Mouse (Mus musculus) kidney, postnatal 10 days (tissue): ENCODE measurements around the gene Slc39a13.
A peak's percentile ranks its signal among the peaks of the same experiment; 100 is the strongest.
"Not testable (repeated sequence)": the region's sequence is repeated elsewhere in the genome, so short reads cannot be mapped to it uniquely, and the experiment has no call there.

Experiments
- DNase-seq: peaks from one replicate; pipeline ENCODE4 v3.0.0; 2021; ENCODE audit warnings: mixed read lengths

Gene Slc39a13

GRCm38 (mm10) chr2:91064211-91064610 is 6.0 kb downstream of the Slc39a13 start:
- no peak for DNase-seq

DNA sequence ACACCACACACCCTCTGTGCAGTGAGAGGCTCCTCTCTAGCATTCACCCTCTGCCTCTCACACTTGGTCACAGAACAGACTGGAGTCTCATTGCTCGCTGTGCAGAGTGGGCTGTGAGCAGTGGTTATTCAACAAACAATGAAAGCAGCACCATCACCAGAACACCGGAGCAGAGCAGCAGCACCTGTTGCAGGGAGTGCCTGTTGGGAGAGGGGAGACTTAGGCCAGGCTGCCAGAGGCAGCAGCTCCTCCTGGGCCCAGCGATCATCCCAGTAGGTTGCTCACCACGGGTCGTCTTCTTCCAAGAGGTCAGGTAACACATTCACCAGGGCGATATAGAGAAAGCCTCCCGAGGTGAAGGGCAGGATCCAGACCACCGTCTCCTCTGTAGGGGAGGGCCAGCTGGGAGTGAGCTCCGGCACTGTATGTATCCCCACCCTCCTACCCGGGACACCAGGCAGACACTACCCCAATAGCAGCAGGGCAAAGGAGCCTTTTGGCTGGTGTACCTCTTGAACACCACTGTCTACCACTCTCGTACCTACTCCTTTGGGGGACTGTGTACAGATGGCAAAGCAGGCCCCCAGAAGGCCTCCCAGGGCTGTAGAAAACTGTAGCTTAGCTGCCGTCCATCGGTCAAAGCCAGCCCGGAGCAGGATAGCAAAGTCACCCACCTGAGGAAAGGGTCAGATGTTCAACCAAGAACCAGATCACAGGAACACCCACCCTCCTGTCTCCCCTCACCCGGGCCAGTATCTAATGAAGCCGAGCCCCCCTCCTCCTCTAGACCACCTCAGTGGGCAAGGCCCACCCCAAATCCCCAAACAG is 7.2 kb downstream of the Slc39a13 start:
- no peak for DNase-seq

- peak; percentile 83 for DNase-seq
These were observed 8.3 kb downstream of the Slc39a13 start for GRCm38 (mm10) chr2:91061849-91062481.

DNA sequence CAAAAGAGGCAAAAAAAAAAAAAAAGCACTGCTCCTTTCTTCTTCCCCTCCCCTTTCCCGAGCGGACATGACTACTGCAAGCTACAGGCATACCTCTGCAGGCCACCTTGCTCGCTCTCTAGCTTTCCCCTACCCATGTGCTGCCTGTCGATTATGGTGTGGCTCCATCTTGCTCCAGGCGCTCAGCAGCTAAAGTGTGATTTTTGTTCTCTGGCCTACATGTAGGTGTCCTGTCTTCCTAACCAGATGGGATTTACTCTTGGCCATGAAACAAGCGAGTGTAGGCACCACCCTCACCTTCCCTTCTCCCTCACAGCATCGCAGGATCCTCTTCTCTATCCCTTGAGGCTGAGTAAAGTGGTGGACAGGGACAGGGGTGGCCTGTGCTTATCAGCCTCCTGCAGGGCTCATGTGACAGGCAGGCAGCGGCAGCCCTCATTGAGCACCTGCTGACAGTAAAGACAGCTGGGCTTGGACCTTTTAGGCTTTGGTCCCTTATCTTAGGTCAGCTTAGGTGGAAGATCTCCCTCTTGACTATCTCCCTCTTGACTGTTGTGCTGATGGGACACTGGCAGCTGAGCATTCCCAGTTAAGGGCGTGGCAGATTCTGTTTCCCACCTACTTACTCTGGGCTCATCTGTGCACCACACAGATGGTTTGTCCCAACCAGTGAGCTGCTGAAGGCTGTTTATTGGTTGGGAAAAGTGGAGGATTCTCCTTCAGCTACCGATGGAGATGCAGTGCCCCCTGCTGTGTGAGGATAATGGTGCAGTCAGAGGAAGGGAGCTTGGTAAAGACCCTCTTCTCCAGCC is 9.5 kb downstream of the Slc39a13 start:
- DNase-seq = peak; percentile 73

DNA sequence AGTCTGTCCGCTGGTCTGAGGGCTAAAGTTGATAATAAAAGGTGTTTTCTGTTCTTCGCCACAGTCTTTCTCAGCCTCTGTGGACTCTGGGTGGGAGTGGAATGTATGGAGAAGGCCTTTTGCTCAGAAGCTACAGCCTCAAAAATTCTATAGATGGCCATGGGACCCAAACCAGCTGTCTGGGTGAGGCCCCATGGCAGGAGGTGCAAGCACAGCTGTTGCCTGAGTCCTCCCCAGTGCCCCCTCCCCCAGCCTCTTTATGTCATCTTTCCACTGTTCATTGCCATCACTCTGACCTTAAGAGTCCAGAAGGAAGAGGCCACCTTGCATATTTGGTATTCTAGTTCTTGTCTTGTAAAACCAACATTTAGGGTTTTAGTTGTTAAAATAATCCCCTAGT is 10.8 kb downstream of the Slc39a13 start:
- no peak for DNase-seq

DNA sequence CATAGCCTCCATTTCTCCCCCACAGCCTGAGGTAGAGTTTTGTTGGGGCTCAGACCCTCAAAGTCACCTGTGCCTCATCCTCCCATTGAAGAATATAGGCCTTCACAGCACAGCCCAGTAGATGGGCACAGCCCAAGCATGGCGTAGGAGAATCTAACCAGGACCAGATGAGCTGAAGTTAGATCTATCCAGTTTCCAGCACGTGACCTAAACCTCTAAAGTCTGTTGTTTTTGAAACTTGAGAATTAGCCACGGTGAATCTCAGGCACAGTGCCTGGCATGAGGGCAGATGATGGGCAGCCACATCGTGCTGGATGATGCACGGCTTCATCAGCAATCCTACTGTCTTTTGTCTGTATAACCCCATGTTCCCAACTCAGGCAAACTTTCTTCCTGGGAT is 11.8 kb downstream of the Slc39a13 start:
- no peak for DNase-seq

- peak; percentile 99 for DNase-seq
These were observed 16.3 kb downstream of the Slc39a13 start, which contains the start of gene Psmc3 for GRCm38 (mm10) chr2:91053934-91054382. Gene Psmc3 (plus strand): TSS chr2:91054009.

- DNase-seq = no peak
These were observed 16.9 kb downstream of the Slc39a13 start for GRCm38 (mm10) chr2:91053181-91053933.

DNA sequence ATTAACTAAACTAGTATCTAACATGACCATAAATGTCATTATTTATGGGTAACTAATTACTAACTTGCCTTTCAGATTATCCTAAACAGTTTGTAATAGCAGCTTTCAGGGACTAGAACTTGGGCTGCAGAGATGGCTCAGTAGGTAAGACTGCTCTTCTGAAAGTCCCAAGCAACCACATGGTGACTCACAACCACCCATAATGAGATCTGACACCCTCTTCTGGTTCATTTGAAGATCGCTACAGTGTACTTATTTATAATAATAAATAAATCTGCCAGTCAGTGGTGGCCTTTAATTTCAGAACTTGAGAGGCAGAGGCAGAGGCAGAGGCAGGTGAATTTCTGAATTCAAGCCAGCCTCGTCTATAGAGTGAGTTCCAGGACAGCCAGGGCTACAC is 17.5 kb downstream of the Slc39a13 start:
- DNase-seq = no peak

GRCm38 (mm10) chr2:91051917-91052316 is 18.3 kb downstream of the Slc39a13 start:
- no peak for DNase-seq

- no peak for DNase-seq
These were observed 22.9 kb downstream of the Slc39a13 start for GRCm38 (mm10) chr2:91047359-91047758.

DNA sequence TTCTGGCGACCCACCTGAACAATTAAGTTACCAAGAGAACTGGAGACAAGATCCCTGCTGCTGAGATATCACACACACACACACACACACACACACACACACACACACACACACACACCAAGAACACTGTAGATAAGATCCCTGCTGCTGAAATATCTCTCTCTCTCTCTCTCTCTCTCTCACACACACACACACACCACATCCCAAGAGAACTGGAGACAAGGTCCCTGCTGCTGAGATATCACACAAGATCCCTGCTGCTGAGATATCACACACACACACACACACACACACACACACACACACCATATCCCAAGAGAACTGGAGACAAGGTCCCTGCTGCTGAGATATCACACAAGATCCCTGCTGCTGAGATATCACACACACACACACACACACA is 24.4 kb downstream of the Slc39a13 start:
- not testable (repeated sequence) for DNase-seq

GRCm38 (mm10) chr2:91044727-91045126 is 25.5 kb downstream of the Slc39a13 start:
- no peak for DNase-seq

GRCm38 (mm10) chr2:91042651-91043398 is 27.4 kb downstream of the Slc39a13 start:
- DNase-seq = no peak

- no peak for DNase-seq
These were observed 28.4 kb downstream of the Slc39a13 start for GRCm38 (mm10) chr2:91041786-91042185.

- peak; percentile 63 for DNase-seq
These were observed 34.8 kb downstream of the Slc39a13 start, which contains the start of gene Rapsn for GRCm38 (mm10) chr2:91035385-91035784. Gene Rapsn (plus strand): TSS chr2:91035620.

DNA sequence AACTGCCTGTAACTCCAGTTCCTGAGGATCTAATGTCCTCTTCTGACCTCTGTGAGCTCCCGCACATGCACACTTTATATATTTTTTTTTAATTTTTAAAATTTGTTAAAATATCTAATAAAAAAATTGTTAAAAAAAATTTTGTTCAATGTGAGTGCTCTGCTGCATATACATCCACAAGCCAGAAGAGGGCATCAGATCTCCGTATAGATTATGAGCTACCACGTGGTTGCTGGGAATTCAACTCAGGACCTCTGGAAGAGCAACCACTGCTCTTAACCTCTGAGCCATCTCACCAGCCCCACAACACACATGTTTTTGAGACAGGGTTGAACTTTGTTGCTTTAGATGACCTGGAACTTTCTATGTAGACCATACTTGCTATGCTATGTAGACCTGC is 37.2 kb downstream of the Slc39a13 start:
- no peak for DNase-seq

- DNase-seq = no peak
These were observed 39.0 kb downstream of the Slc39a13 start for GRCm38 (mm10) chr2:91031216-91031615.

DNA sequence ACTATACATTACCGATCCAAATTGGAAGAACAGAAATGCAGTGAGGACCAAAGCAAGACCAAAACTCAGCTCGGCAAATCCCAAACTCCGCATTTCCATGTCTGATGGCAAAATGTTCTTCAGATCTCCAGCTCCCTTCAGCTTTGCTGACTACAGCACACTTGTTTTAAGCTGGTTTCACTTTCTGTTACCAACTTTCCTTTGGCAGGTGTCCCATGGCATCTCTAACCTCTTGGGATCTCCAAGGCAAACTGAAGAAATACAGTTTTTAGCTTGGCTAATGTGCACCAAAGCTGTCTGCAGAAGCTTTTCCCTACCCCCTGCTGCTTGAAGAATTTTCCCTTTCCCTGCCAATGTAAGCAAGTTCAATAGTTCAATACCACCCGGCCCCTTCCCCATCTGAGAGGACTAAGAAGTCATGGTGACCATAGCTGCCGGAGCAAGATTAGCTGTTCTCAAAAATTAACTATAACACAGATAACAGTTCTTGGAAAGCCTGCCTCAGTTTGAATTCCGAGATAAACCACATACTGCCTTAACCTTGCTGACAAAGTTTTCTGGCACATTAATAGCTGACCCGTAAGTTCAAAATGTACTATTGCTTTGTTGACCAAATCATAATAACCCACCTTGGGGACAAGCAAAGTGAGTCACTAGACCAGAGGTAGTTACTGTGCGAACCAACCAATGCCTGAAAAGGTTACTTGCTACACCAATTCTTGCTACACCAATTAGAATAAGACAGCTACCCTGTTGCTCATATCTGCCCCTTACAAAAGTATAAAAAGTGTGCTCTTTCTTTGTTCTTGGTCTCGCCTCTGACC is 42.6 kb downstream of the Slc39a13 start:
- peak; percentile 22 for DNase-seq

- no peak for DNase-seq
These were observed 43.7 kb downstream of the Slc39a13 start for GRCm38 (mm10) chr2:91026491-91026890.

DNA sequence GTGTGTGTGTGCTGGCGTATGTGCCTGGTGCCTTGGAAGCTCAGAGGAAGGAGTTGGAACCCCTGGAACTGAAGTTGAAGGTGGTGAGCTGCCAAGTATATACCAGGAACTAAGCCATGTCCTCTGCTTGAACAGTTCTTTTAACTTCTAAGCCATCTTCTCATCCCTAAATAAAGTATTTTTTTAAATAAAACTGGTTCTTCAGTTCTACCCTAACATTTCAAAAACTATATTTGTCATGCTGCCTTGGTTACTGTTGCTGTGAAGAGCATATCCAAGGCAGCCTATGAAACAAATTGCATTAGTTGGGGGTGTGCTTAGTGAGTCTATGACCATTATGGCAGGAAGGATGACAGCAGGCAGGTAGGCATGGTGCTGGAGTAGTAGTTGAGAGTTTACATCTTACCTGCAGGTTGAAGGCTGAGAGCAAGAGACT is 45.1 kb downstream of the Slc39a13 start:
- no peak for DNase-seq
